Mouse (Mus musculus): ENCODE measurements at regions not wholly inside any gene's neighbourhood (a gene's known extent, or its start where the extent isn't known, plus 50 kb on each side); places are given as distances from the start of the nearest gene placed in this dataset.
"Not testable (repeated sequence)": the region's sequence is repeated elsewhere in the genome, so short reads cannot be mapped to it uniquely, and the experiment has no call there.

GRCm38 (mm10) chrX:19341231-19342007 lies 139.7 kb downstream of the Tex13c3 start:
- not testable (repeated sequence) for H3K36me3 ChIP-seq (replicated peaks; ENCODE audit: low read length); H3K4me3 ChIP-seq (replicated peaks); H3K9me3 ChIP-seq; H3K4me1 ChIP-seq; H3K27me3 ChIP-seq (replicated peaks)

- Histone ChIP-seq H3K9me3 (no peaks in the 10 kb centered on the region), H3K4me3 (replicated peaks) (no peak overlapping the region), H3K4me1 (no peaks in the 10 kb centered on the region), H3K36me3 (replicated peaks; ENCODE audit: low read length) (no peaks in the 10 kb centered on the region), H3K27me3 (replicated peaks) (peaks cover 2% of the 10 kb centered on the region)
- TF ChIP-seq FLI1 (IDR thresholded peaks at IDR 0.05; ENCODE audit: low read length) (no peak), GATA1 (IDR thresholded peaks at IDR 0.05; ENCODE audit: borderline replicate concordance, low read length) (no peak)
Measured at GRCm38 (mm10) chrX:19313286-19313685, 167.8 kb downstream of the Tex13c3 start.

- no peaks in the 10 kb centered on the region for H3K9me3 ChIP-seq
- H3K4me3 ChIP-seq (replicated peaks) = no peak overlapping the region
- no peaks in the 10 kb centered on the region for H3K36me3 ChIP-seq (replicated peaks; ENCODE audit: low read length)
- peaks cover 5% of the 10 kb centered on the region for H3K27me3 ChIP-seq (replicated peaks)
- H3K4me1 ChIP-seq = no peaks in the 10 kb centered on the region
- no peak for TF ChIP-seq GATA1 (IDR thresholded peaks at IDR 0.05; ENCODE audit: borderline replicate concordance, low read length)
- no peak for TF ChIP-seq FLI1 (IDR thresholded peaks at IDR 0.05; ENCODE audit: low read length)
Measured at GRCm38 (mm10) chrX:19311809-19312559, 169.1 kb downstream of the Tex13c3 start.

GRCm38 (mm10) chrX:19311377-19311776 lies 169.7 kb downstream of the Tex13c3 start:
- Histone ChIP-seq H3K36me3 (replicated peaks; ENCODE audit: low read length) (no peaks in the 10 kb centered on the region), H3K9me3 (no peaks in the 10 kb centered on the region), H3K4me3 (replicated peaks) (no peak overlapping the region), H3K4me1 (no peaks in the 10 kb centered on the region), H3K27me3 (replicated peaks) (peaks cover 5% of the 10 kb centered on the region)
- no peak for TF ChIP-seq GATA1 (IDR thresholded peaks at IDR 0.05; ENCODE audit: borderline replicate concordance, low read length)
- TF ChIP-seq FLI1 (IDR thresholded peaks at IDR 0.05; ENCODE audit: low read length) = no peak

GRCm38 (mm10) chrX:19288171-19288570 lies 192.9 kb downstream of the Tex13c3 start:
- Histone ChIP-seq H3K27me3 (replicated peaks) (no peaks in the 10 kb centered on the region), H3K36me3 (replicated peaks; ENCODE audit: low read length) (no peaks in the 10 kb centered on the region), H3K4me3 (replicated peaks) (no peak overlapping the region), H3K9me3 (peaks cover 17% of the 10 kb centered on the region), H3K4me1 (no peaks in the 10 kb centered on the region)
- TF ChIP-seq FLI1 (IDR thresholded peaks at IDR 0.05; ENCODE audit: low read length) (no peak), GATA1 (IDR thresholded peaks at IDR 0.05; ENCODE audit: borderline replicate concordance, low read length) (no peak)

GRCm38 (mm10) chrX:19286431-19286830 lies 194.7 kb downstream of the Tex13c3 start:
- Histone ChIP-seq H3K36me3 (replicated peaks; ENCODE audit: low read length) (no peaks in the 10 kb centered on the region), H3K4me1 (no peaks in the 10 kb centered on the region), H3K4me3 (replicated peaks) (no peak overlapping the region), H3K27me3 (replicated peaks) (no peaks in the 10 kb centered on the region), H3K9me3 (peaks cover 17% of the 10 kb centered on the region)
- TF ChIP-seq GATA1 (IDR thresholded peaks at IDR 0.05; ENCODE audit: borderline replicate concordance, low read length) (no peak), FLI1 (IDR thresholded peaks at IDR 0.05; ENCODE audit: low read length) (no peak)

- H3K9me3 ChIP-seq = peaks cover 17% of the 10 kb centered on the region
- TF ChIP-seq GATA1 (IDR thresholded peaks at IDR 0.05; ENCODE audit: borderline replicate concordance, low read length) (no peak), FLI1 (IDR thresholded peaks at IDR 0.05; ENCODE audit: low read length) (no peak)
Measured at GRCm38 (mm10) chrX:19285773-19286172, 195.3 kb downstream of the Tex13c3 start.

GRCm38 (mm10) chrX:19283078-19283477 lies 198.0 kb downstream of the Tex13c3 start:
- H3K4me1 ChIP-seq = no peaks in the 10 kb centered on the region
- TF ChIP-seq FLI1 (IDR thresholded peaks at IDR 0.05; ENCODE audit: low read length) = no peak
- TF ChIP-seq GATA1 (IDR thresholded peaks at IDR 0.05; ENCODE audit: borderline replicate concordance, low read length) = no peak
- no peaks in the 10 kb centered on the region for H3K9me3 ChIP-seq
- no peaks in the 10 kb centered on the region for H3K36me3 ChIP-seq (replicated peaks; ENCODE audit: low read length)
- H3K27me3 ChIP-seq (replicated peaks) = no peaks in the 10 kb centered on the region
- no peak overlapping the region for H3K4me3 ChIP-seq (replicated peaks)

More at GRCm38 (mm10) chrX:19285773-19286172, 195.3 kb downstream of the Tex13c3 start:
- Histone ChIP-seq H3K27me3 (replicated peaks) (no peaks in the 10 kb centered on the region), H3K4me3 (replicated peaks) (no peak overlapping the region), H3K4me1 (no peaks in the 10 kb centered on the region), H3K36me3 (replicated peaks; ENCODE audit: low read length) (no peaks in the 10 kb centered on the region)

- H3K27me3 ChIP-seq (replicated peaks) = no peaks in the 10 kb centered on the region
- H3K36me3 ChIP-seq (replicated peaks; ENCODE audit: low read length) = no peaks in the 10 kb centered on the region
- H3K4me3 ChIP-seq (replicated peaks) = no peak overlapping the region
- no peaks in the 10 kb centered on the region for H3K9me3 ChIP-seq
- no peak for TF ChIP-seq GATA1 (IDR thresholded peaks at IDR 0.05; ENCODE audit: borderline replicate concordance, low read length)
- TF ChIP-seq FLI1 (IDR thresholded peaks at IDR 0.05; ENCODE audit: low read length) = no peak
- H3K4me1 ChIP-seq = no peaks in the 10 kb centered on the region
Measured at GRCm38 (mm10) chrX:19264237-19264636, 216.9 kb downstream of the Tex13c3 start.

Data from megakaryocyte, embryonic 14.5 days (primary cell).